Mouse (Mus musculus): ENCODE data around the gene Sgms2. TPM values are rescaled to one million over a fixed set of nuclear protein-coding genes. Genes with fewer than 3 reads are reported as not detected.

Gene Sgms2
- total RNA-seq (2021) = 1 to 10 TPM; 1.4 to 5.1 TPM

DNA sequence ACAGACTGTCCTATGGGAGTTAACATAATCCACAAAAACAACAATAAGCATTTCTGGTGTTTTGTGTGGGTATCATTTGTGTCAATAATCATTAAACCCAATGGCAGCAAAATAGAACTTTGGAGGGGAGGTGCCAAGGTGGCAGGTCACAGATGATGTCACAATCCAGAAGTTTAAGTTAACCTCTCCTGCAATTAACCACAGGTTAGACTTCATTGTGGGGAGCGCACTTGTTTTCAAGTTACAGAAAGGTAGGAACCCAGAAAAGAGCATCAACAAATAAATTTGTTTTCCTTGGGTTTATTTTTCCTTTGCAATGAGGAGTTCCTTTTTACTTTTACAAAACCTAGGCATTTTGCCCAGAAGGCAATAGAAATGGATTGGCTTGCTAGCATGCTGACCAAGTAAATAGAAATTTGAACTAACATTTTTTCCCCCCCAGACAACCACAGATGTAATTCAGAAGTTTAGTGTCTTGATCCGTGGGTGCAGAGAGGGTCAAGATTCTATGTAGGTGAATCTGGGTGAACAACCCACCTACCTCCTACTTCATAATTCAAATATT lies at the start of gene Sgms2:
Gene Sgms2, minus strand, starts transcription at position 51 of the 565 bp plus-strand sequence.
- DNase-seq (ENCODE audit: extremely low spot score in 1 of 2, low spot score in 2 of 2) = no peak
- intact Hi-C loops (cut with DNase I) = no loop called here

DNA sequence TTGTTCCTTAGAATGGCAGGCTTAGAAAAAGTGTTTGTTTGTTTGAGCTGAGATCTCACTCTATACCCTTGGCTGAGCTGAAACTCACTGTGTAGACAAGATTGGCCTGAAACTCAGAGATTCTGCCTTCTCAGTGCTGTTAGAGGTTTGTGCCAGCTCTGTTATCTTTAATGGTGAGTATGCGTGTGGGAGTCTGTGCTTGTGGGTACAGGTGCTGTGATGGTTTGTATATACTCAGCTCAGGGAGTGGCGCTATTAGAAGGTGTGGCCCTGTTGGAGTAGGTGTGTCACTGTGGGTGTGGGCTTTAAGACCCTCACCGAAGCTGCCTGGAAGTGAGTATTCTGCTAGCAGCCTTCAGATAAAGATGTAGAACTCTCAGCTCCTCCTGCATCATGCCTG lies 34.0 kb upstream of the Sgms2 start:
- intact Hi-C loops (cut with DNase I) = loop anchor here (2.0 kb wide), 1 partner anchor 204 kb away; no protein-coding TSS in a partner anchor
- DNase-seq (ENCODE audit: extremely low spot score in 1 of 2, low spot score in 2 of 2) = no peak

DNA sequence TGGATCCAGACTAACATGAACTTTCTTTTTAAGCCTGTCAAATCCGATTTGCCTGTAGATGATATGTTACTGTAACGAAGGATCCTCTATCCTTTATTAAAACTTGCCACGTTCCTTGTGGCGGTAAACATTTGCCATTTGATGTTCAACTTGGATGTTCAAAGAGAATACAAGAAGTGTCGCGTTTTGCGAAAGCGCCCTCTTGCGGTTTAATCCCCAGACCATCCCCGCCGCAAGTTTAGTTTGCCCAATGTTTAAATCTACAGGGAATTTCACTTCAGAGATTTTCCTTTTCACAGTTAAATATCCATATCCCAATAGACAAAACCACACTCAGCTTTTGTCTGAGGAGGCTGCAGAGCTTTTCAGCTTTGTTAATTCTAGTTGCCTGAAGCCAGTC lies 33.6 kb upstream of the Sgms2 start:
- intact Hi-C loops (cut with DNase I) = loop anchor here (2.0 kb wide), 1 partner anchor 204 kb away; no protein-coding TSS in a partner anchor

DNA sequence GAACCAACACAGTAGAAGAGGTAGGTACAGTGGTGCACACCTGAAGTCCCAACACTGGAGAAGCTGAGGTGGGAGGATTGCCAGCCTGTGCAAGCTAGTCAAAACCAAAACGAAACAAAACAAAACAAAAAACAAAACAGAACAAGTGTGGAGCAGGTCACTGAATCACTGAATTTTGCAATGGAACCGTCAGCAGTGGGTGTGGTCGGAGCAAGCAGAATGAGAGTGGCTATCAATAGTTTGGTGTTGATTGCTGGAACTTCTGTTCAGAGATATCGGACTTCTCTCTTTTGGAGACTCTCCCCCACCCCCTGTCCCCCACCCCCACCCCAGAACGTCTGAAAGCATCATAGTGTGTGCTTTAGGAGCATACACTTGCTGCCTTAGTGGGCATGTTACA lies 33.0 kb upstream of the Sgms2 start:
- intact Hi-C loops (cut with DNase I) = loop anchor here (2.0 kb wide), 1 partner anchor 203 kb away; no protein-coding TSS in a partner anchor
- DNase-seq (ENCODE audit: extremely low spot score in 1 of 2, low spot score in 2 of 2) = no peak

More for the DNA sequence above, 33.6 kb upstream of the Sgms2 start:
- peak; percentile 4 to 47 for DNase-seq (ENCODE audit: extremely low spot score in 1 of 2, low spot score in 2 of 2)

DNA sequence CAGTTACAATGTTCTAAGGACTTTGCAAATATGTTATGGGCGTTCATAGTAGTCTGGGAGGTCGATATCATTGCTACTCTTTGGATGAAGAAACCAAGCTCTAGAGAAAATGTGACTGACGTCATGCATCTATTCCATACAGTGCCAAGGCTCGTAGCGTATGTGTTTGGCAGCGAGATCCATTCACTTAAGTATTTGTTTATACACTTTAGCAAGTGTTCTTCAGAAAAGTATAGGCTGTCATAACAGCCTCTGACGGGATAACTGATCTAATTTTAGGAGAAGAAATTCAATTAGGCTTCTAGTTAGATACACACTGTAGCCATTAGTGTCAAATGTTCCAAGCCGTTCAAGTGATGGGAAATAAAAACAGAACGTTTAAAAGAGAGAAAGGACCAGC lies 32.5 kb upstream of the Sgms2 start:
- DNase-seq (ENCODE audit: extremely low spot score in 1 of 2, low spot score in 2 of 2) = no peak
- intact Hi-C loops (cut with DNase I) = loop anchor here (2.0 kb wide), 1 partner anchor 203 kb away; no protein-coding TSS in a partner anchor

- intact Hi-C loops (cut with DNase I) = no loop called here
- no peak for DNase-seq (ENCODE audit: extremely low spot score in 1 of 2, low spot score in 2 of 2)
Measured at GRCm38 (mm10) chr3:131522243-131522642, 31.0 kb upstream of the Sgms2 start.

DNA sequence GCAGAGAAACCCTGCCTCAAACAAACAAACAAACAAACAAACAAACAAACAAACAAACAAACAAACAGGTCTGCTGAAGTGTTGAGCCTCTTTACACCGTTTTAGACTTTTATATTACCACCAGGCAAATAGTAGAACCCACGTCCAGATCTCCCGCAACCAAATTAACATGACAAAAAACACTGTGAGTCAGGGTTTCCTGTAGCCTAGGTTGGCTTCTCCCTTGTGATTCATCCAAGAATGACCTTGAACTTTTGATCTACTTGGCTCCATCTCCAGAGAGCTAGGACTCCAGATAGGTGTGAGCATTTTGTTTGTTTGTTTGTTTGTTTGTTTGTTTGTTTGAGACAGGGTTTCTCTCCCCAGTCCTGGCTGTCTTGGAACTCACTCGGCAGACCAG lies 30.0 kb upstream of the Sgms2 start:
- intact Hi-C loops (cut with DNase I) = no loop called here
- no peak for DNase-seq (ENCODE audit: extremely low spot score in 1 of 2, low spot score in 2 of 2)

DNA sequence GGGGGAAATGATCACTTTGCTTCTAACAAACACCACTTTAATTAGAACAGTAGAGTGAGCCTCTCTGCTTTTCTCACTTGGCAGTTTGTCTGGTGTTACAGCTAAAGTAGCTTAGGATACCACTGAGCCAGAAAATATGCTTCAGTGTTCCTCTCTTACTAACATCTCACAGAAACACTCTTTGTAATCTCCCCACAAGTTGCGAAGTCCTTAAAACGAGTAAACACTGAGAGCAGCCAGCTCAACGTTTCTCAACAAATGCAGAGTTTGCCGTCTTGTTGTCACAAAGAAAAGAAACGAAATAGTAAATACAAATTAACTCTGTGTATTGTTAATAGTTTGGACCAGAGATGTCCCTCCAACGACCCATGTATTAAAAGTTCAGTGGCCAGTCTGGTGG lies 26.5 kb upstream of the Sgms2 start:
- DNase-seq (ENCODE audit: extremely low spot score in 1 of 2, low spot score in 2 of 2) = no peak
- intact Hi-C loops (cut with DNase I) = no loop called here

GRCm38 (mm10) chr3:131516332-131516999 lies 25.3 kb upstream of the Sgms2 start:
- intact Hi-C loops (cut with DNase I) = no loop called here
- no peak for DNase-seq (ENCODE audit: extremely low spot score in 1 of 2, low spot score in 2 of 2)

GRCm38 (mm10) chr3:131511616-131512015 lies 20.4 kb upstream of the Sgms2 start:
- intact Hi-C loops (cut with DNase I) = no loop called here
- no peak for DNase-seq (ENCODE audit: extremely low spot score in 1 of 2, low spot score in 2 of 2)

DNA sequence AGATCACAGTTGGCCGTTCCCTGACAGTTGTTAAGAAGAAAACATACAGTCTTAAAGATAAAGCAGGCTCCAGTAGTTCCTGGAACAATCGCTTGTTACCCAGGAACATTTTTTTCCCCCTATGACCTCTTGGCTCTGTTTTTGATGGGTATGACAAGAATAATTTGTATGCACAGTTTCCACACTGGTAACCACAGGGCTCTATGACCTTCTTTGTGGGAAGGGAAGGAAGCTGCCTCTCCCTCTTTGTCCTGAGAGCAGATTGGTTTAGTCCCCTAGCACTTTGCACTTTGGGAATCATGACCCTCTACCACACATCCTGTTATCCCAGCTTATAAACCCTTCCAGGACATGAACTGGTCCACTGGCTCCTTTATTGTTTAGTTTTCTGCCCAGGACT lies 16.8 kb upstream of the Sgms2 start:
- intact Hi-C loops (cut with DNase I) = no loop called here
- DNase-seq (ENCODE audit: extremely low spot score in 1 of 2, low spot score in 2 of 2) = no peak

- no peak for DNase-seq (ENCODE audit: extremely low spot score in 1 of 2, low spot score in 2 of 2)
- intact Hi-C loops (cut with DNase I) = no loop called here
Measured at GRCm38 (mm10) chr3:131504595-131505223, 13.5 kb upstream of the Sgms2 start.

DNA sequence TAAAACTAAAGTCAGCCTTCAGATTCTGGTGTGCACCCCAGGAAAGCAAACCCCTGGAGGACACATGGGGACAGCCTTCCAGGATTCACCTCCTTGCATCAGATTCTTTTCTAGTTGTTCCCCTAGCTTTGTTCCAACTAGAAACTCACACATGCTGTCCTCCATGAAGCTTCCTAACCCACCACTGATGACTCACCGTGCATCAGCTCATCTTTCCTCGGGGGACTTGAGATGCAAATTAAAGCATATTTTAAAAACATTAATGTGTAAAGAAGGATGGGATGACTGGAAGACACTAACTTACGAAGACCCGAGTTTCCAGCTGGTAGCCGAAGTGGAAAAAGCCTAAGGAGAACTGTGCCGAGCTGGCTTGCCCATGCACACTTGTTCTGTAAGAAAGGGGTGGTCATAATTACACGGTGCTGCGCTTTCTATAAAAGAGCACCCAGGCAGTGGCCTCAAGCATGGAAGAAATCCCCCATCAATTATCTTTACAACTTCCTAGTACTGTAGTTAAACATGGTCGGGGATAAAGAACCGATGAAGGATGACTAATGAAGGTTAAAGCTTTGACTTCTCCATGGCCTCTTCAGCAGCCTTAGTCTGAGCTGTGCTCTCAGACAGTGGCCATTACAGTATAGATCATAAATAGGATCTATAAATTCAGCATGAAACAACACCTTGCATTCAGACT lies 10.6 kb upstream of the Sgms2 start:
- DNase-seq (ENCODE audit: extremely low spot score in 1 of 2, low spot score in 2 of 2) = no peak
- intact Hi-C loops (cut with DNase I) = no loop called here

GRCm38 (mm10) chr3:131499651-131500050 lies 8.4 kb upstream of the Sgms2 start:
- DNase-seq (ENCODE audit: extremely low spot score in 1 of 2, low spot score in 2 of 2) = no peak
- intact Hi-C loops (cut with DNase I) = no loop called here

DNA sequence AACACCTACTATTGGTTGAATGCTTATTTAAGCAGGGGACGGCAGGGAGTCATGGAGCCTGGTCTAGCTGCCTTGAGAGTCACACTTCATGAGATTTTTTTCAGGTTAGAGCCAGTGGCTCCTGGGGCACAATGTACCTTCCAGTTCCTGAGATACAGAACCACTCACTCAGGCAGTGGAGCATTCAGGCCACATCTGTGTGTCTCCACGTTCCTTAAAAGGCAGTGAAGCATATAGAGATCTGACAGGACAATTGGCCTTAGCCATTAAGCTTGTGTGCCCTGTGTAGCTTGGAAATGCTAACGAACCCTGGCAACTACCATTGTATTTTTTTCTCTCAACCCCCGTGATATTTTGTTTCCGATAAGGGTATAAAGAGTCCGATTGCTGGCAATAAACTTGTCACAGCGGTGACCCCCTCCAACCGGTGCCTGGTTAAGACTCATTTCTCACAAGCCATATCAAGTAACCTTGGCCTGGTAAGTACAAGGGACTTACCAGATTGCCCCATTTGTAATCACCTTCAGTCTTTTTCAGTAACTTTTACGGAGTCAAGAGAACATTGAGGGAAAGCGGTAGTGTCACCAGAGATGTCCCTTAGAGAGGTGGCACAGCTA lies 5.4 kb upstream of the Sgms2 start:
- intact Hi-C loops (cut with DNase I) = no loop called here
- DNase-seq (ENCODE audit: extremely low spot score in 1 of 2, low spot score in 2 of 2) = no peak

GRCm38 (mm10) chr3:131495076-131495475 lies 3.9 kb upstream of the Sgms2 start:
- intact Hi-C loops (cut with DNase I) = no loop called here
- no peak for DNase-seq (ENCODE audit: extremely low spot score in 1 of 2, low spot score in 2 of 2)

GRCm38 (mm10) chr3:131493194-131493593 lies 2.0 kb upstream of the Sgms2 start:
- DNase-seq (ENCODE audit: extremely low spot score in 1 of 2, low spot score in 2 of 2) = no peak
- intact Hi-C loops (cut with DNase I) = no loop called here

DNA sequence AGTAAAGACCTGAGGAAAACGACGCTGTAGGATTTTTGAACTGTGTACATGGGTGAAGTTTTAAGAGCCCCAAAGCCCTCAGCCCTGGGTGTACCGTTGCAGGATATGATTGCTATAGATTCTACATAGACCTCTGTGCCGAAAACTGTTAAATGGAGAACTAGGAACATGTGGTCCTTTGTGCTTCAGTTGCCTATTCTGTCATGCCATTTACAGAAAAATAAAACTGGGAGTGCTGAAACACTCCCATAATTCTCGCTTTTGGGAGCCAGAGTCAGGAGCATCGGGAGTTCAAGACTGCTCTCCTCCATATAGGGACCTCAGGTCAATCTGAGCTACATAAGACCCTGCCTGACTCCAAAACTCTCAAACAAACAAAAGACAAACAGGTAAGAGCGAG lies 769 bp upstream of the Sgms2 start:
- intact Hi-C loops (cut with DNase I) = no loop called here
- no peak for DNase-seq (ENCODE audit: extremely low spot score in 1 of 2, low spot score in 2 of 2)

All from left cerebral cortex, postnatal 10 days (tissue).